Mouse (Mus musculus): Measurements from ENCODE around the gene Raph1. TPM values are rescaled to one million over a fixed set of nuclear protein-coding genes. Genes with fewer than 3 reads are reported as not detected.

Gene Raph1
- polyA plus RNA-seq, 1 experiment from 2014 or later = 44.2 TPM

- Histone ChIP-seq H3K4me3 (ENCODE audit: low read depth, low read length) (no peak overlapping the region), H3K9me3 (ENCODE audit: control insufficient read depth, low read length) (no peaks in the 10 kb centered on the region), H3K27me3 (replicated peaks; ENCODE audit: control insufficient read depth, insufficient read depth, low read length) (no peaks in the 10 kb centered on the region), H3K4me1 (ENCODE audit: control insufficient read depth, insufficient read depth, low read length) (peaks cover 4% of the 10 kb centered on the region; the same call in 1 of the 2 replicates), H3K36me3 (ENCODE audit: control insufficient read depth, insufficient read depth, low read length) (no peaks in the 10 kb centered on the region), H3K9ac (ENCODE audit: low read depth, low read length) (no peak overlapping the region), H3K4me2 (ENCODE audit: low read depth, low read length) (no peak overlapping the region), H3K27ac (replicated peaks; ENCODE audit: low read depth, low read length) (no peak overlapping the region)
- ATAC-seq (ENCODE audit: low read depth) (no peak), DNase-seq (ENCODE audit: low spot score) (no peak)
- 88% methylated on average over 3 of the region's 3 CpGs for WGBS
These were observed 33.0 kb upstream of the Raph1 start for GRCm38 (mm10) chr1:60599926-60600325.

- ATAC-seq (ENCODE audit: low read depth) (no peak), DNase-seq (ENCODE audit: low spot score) (no peak)
- no peaks in the 10 kb centered on the region; the same call in 1 of the 2 replicates for H3K4me1 ChIP-seq (ENCODE audit: control insufficient read depth, insufficient read depth, low read length)
- no peak overlapping the region for H3K4me2 ChIP-seq (ENCODE audit: low read depth, low read length)
- H3K9ac ChIP-seq (ENCODE audit: low read depth, low read length) = no peak overlapping the region
- no peaks in the 10 kb centered on the region for H3K36me3 ChIP-seq (ENCODE audit: control insufficient read depth, insufficient read depth, low read length)
- WGBS = 78% methylated on average over 6 of the region's 6 CpGs
- H3K27ac ChIP-seq (replicated peaks; ENCODE audit: low read depth, low read length) = no peak overlapping the region
- no peaks in the 10 kb centered on the region for H3K9me3 ChIP-seq (ENCODE audit: control insufficient read depth, low read length)
- no peak overlapping the region for H3K4me3 ChIP-seq (ENCODE audit: low read depth, low read length)
- no peaks in the 10 kb centered on the region for H3K27me3 ChIP-seq (replicated peaks; ENCODE audit: control insufficient read depth, insufficient read depth, low read length)
These were observed 32.3 kb upstream of the Raph1 start for GRCm38 (mm10) chr1:60599013-60599701.

DNA sequence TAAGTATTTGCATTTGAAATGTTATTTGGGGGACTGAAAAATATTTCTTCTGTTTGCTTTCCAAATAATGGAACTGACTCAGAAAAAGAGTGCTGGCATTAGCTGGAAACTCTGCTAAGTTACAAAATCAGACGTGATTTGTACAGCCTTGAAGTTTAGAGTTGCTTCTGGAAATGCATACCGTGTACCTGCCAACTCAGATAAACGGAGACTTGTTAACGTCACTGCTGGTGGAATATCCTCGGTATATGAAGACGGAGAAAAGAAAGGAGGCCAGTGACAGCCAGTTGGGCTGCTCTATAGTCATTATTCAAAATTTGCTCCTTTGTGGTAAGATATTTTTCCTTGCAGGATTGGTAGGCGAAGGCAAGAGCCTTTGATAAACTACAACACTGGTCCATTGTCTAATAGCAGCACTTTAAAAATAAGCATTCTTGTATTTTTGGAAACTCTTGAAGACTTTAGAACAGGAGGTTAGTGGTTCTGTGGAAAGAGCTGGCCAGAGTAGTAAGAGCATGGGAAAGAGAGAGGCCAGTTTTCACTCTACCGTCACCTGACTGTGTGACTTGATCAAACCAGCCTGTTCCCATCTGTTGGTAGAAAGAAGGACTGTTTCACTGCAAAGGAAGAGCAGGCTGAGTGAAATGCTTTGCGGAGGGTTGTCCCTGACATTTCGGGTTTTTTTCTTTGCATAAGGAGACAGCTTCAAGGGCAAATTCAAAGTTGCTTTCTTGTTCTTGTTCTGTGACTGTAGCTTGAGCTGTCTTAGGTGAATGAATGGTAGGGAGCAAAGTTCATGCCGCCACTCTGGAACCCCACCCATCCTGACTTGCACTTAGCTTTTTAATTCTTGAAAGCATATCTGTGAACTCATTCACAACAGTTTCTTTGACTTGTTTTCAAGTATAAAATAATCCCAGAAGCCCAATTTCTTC is 29.7 kb upstream of the Raph1 start:
- no peak for ATAC-seq (ENCODE audit: low read depth)

DNA sequence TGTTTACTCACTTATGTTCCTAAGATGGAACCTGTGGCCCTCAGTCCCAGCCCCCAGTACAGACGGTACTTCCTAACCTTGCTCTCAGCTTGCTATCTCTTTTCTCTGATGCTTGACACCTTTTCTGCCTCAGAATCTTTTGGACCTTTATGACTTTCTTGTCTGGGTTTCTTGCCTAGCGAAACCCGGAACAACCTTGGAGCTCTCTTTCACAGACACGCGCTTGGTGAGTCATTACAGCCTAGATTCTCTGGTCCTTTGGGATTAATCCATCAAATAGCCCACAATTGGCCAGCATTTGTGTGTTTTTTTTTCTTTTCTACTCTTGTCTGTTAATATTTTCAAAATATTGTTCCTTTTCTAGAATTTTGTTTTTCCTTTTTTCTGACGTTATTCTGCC is 26.2 kb upstream of the Raph1 start:
- peaks cover 5% of the 10 kb centered on the region; the same call in 1 of the 2 replicates for H3K9me3 ChIP-seq (ENCODE audit: control insufficient read depth, low read length)
- H3K36me3 ChIP-seq (ENCODE audit: control insufficient read depth, insufficient read depth, low read length) = no peaks in the 10 kb centered on the region
- no peak for ATAC-seq (ENCODE audit: low read depth)
- H3K9ac ChIP-seq (ENCODE audit: low read depth, low read length) = no peak overlapping the region
- H3K27me3 ChIP-seq (replicated peaks; ENCODE audit: control insufficient read depth, insufficient read depth, low read length) = no peaks in the 10 kb centered on the region
- no peak overlapping the region for H3K4me2 ChIP-seq (ENCODE audit: low read depth, low read length)
- 92% methylated on average over 6 of the region's 6 CpGs for WGBS
- H3K4me3 ChIP-seq (ENCODE audit: low read depth, low read length) = no peak overlapping the region
- DNase-seq (ENCODE audit: low spot score) = no peak
- H3K4me1 ChIP-seq (ENCODE audit: control insufficient read depth, insufficient read depth, low read length) = no peaks in the 10 kb centered on the region; the same call in 1 of the 2 replicates
- no peak overlapping the region for H3K27ac ChIP-seq (replicated peaks; ENCODE audit: low read depth, low read length)

More for the DNA sequence above, 29.7 kb upstream of the Raph1 start:
- Histone ChIP-seq H3K4me3 (ENCODE audit: low read depth, low read length) (no peak overlapping the region), H3K27ac (replicated peaks; ENCODE audit: low read depth, low read length) (no peak overlapping the region), H3K4me2 (ENCODE audit: low read depth, low read length) (no peak overlapping the region), H3K9me3 (ENCODE audit: control insufficient read depth, low read length) (no peaks in the 10 kb centered on the region), H3K36me3 (ENCODE audit: control insufficient read depth, insufficient read depth, low read length) (no peaks in the 10 kb centered on the region), H3K27me3 (replicated peaks; ENCODE audit: control insufficient read depth, insufficient read depth, low read length) (no peaks in the 10 kb centered on the region), H3K9ac (ENCODE audit: low read depth, low read length) (no peak overlapping the region), H3K4me1 (ENCODE audit: control insufficient read depth, insufficient read depth, low read length) (no peaks in the 10 kb centered on the region; the same call in 1 of the 2 replicates)
- WGBS = 63% methylated on average over 11 of the region's 11 CpGs
- DNase-seq (ENCODE audit: low spot score) = peak; percentile 16

GRCm38 (mm10) chr1:60588887-60589629 is 22.2 kb upstream of the Raph1 start:
- H3K27me3 ChIP-seq (replicated peaks; ENCODE audit: control insufficient read depth, insufficient read depth, low read length) = no peaks in the 10 kb centered on the region
- no peaks in the 10 kb centered on the region for H3K36me3 ChIP-seq (ENCODE audit: control insufficient read depth, insufficient read depth, low read length)

GRCm38 (mm10) chr1:60580990-60581389 is 14.1 kb upstream of the Raph1 start:
- no peak overlapping the region for H3K27ac ChIP-seq (replicated peaks; ENCODE audit: low read depth, low read length)
- no peak overlapping the region for H3K9ac ChIP-seq (ENCODE audit: low read depth, low read length)
- DNase-seq (ENCODE audit: low spot score) = no peak
- H3K9me3 ChIP-seq (ENCODE audit: control insufficient read depth, low read length) = peaks cover 7% of the 10 kb centered on the region
- no peaks in the 10 kb centered on the region for H3K4me1 ChIP-seq (ENCODE audit: control insufficient read depth, insufficient read depth, low read length)
- 86% methylated on average over 8 of the region's 8 CpGs for WGBS
- H3K36me3 ChIP-seq (ENCODE audit: control insufficient read depth, insufficient read depth, low read length) = no peaks in the 10 kb centered on the region
- H3K4me3 ChIP-seq (ENCODE audit: low read depth, low read length) = no peak overlapping the region
- no peaks in the 10 kb centered on the region for H3K27me3 ChIP-seq (replicated peaks; ENCODE audit: control insufficient read depth, insufficient read depth, low read length)
- no peak overlapping the region for H3K4me2 ChIP-seq (ENCODE audit: low read depth, low read length)
- no peak for ATAC-seq (ENCODE audit: low read depth)

More at GRCm38 (mm10) chr1:60588887-60589629, 22.2 kb upstream of the Raph1 start:
- Histone ChIP-seq H3K4me2 (ENCODE audit: low read depth, low read length) (no peak overlapping the region), H3K27ac (replicated peaks; ENCODE audit: low read depth, low read length) (no peak overlapping the region), H3K9ac (ENCODE audit: low read depth, low read length) (no peak overlapping the region), H3K4me1 (ENCODE audit: control insufficient read depth, insufficient read depth, low read length) (no peaks in the 10 kb centered on the region), H3K4me3 (ENCODE audit: low read depth, low read length) (no peak overlapping the region), H3K9me3 (ENCODE audit: control insufficient read depth, low read length) (peaks cover 14% of the 10 kb centered on the region)
- 64% methylated on average over 4 of the region's 4 CpGs for WGBS
- ATAC-seq (ENCODE audit: low read depth) (no peak), DNase-seq (ENCODE audit: low spot score) (peak; percentile 19)

DNA sequence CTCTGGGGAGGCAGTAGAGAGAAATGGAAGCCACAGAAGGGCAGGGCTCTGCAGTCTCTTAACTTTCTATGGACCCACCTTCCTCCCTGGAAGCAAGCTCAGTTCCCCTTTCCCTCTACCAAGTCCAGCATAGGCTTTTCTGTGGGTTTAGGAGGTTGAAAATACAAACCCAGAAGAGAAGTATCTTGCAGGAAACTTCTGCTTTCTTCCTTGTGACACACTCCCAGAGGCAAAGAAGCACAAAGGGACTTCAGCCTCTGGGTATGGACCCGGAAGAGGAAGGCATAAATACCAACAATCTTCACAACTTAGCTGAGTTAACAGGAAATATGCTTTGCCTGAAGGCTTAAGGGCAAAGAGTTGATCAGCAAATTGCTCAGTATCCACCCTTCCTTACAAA is 13.0 kb upstream of the Raph1 start:
- no peak overlapping the region for H3K4me2 ChIP-seq (ENCODE audit: low read depth, low read length)
- DNase-seq (ENCODE audit: low spot score) (no peak), ATAC-seq (ENCODE audit: low read depth) (no peak)
- no peaks in the 10 kb centered on the region for H3K27me3 ChIP-seq (replicated peaks; ENCODE audit: control insufficient read depth, insufficient read depth, low read length)
- no peak overlapping the region for H3K9ac ChIP-seq (ENCODE audit: low read depth, low read length)
- H3K27ac ChIP-seq (replicated peaks; ENCODE audit: low read depth, low read length) = no peak overlapping the region
- no peaks in the 10 kb centered on the region for H3K36me3 ChIP-seq (ENCODE audit: control insufficient read depth, insufficient read depth, low read length)
- H3K4me1 ChIP-seq (ENCODE audit: control insufficient read depth, insufficient read depth, low read length) = no peaks in the 10 kb centered on the region
- no peak overlapping the region for H3K4me3 ChIP-seq (ENCODE audit: low read depth, low read length)
- WGBS = 41% methylated on average over 1 of the region's 1 CpGs
- no peaks in the 10 kb centered on the region for H3K9me3 ChIP-seq (ENCODE audit: control insufficient read depth, low read length)

- no peak for ATAC-seq (ENCODE audit: low read depth)
These were observed 5.8 kb upstream of the Raph1 start for GRCm38 (mm10) chr1:60572699-60573098.

More at GRCm38 (mm10) chr1:60572699-60573098, 5.8 kb upstream of the Raph1 start:
- no peaks in the 10 kb centered on the region for H3K36me3 ChIP-seq (ENCODE audit: control insufficient read depth, insufficient read depth, low read length)
- H3K9me3 ChIP-seq (ENCODE audit: control insufficient read depth, low read length) = no peaks in the 10 kb centered on the region
- H3K4me3 ChIP-seq (ENCODE audit: low read depth, low read length) = no peak overlapping the region
- peak; percentile 3 for DNase-seq (ENCODE audit: low spot score)
- 0 out of 2 replicates have a peak, but pooled peaks cover 3% of the 10 kb centered on the region for H3K4me1 ChIP-seq (ENCODE audit: control insufficient read depth, insufficient read depth, low read length)
- H3K4me2 ChIP-seq (ENCODE audit: low read depth, low read length) = no peak overlapping the region
- H3K27me3 ChIP-seq (replicated peaks; ENCODE audit: control insufficient read depth, insufficient read depth, low read length) = no peaks in the 10 kb centered on the region
- 65% methylated on average over 3 of the region's 3 CpGs for WGBS
- H3K9ac ChIP-seq (ENCODE audit: low read depth, low read length) = no peak overlapping the region
- H3K27ac ChIP-seq (replicated peaks; ENCODE audit: low read depth, low read length) = no peak overlapping the region

Measured in embryonic facial prominence, embryonic 14.5 days (tissue).